Mouse (Mus musculus) CD4-positive helper T cell, adult 2 months (primary cell): ENCODE measurements around the gene Gm5447.
A peak's percentile ranks its signal among the peaks of the same experiment; 100 is the strongest.

Source experiments
- DNase-seq: peaks from one replicate; pipeline ENCODE4 v3.0.0-alpha.2; 2012; ENCODE audit warnings: low read depth, missing footprints, low spot score

Gm5447 gene

GRCm38 (mm10) chr13:30985598-30986466 is 11.8 kb downstream of the Gm5447 start:
- no peak for DNase-seq

- DNase-seq = no peak
Observed at GRCm38 (mm10) chr13:30986934-30987455, 13.0 kb downstream of the Gm5447 start.

GRCm38 (mm10) chr13:30987686-30988085 is 13.7 kb downstream of the Gm5447 start:
- DNase-seq = no peak

DNA sequence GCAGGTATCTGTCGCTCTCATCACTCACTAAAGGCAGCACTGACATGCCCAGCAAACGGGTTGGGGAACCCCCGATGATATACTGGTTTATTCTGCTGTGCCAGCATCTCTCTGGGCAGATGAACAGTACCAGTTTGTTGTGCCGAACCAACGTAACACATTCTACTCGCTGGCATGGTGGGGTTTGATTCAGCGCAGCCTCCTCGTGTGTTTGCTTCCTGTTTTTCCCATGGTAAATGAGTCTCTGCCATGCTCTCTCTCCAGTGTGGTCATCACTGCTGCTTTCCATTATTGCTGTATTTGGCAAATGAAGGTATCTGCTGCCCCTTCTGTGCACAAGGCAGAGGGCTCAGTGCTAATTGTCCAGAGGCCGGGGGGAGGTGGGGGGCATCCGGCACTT is 15.7 kb downstream of the Gm5447 start:
- DNase-seq = no peak

DNA sequence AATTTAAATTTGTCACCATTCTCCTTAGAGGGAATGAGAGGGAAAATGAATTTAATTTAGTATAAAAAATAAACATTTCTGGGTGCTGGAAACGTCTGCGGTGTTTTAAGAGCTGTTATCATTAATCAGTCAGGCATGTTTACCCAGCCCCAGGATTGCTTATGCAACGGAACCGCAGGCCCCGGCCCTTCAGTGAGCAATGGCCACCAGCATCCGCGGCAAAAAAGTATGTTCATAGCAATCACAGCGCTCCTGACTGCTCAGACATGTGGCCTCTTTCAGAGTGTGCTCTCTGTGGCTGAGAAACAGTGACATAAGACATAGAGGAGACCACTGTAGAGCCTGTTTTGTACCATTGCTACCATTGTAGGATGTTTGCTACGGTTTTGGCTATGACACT is 16.2 kb downstream of the Gm5447 start:
- no peak for DNase-seq

DNA sequence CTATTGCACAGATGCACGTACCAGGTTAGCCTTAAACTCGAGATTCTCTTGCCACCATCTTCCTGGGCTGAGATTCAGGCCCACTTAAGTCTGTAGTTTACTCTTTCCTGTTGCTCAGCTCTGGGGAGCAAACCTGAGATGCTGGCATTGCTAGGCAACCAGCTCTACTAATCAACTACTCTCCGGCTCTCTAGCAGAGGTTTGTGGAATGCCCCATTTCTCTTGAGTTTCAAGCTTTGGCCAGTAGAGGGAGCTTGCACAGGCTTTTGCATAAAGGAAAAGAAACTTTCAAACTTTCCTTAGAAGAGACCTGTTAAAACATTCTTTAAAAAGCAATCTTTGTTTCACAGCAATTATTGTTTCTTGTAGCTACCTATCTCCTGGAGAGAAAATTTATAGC is 19.8 kb downstream of the Gm5447 start:
- peak; percentile 57 for DNase-seq

DNA sequence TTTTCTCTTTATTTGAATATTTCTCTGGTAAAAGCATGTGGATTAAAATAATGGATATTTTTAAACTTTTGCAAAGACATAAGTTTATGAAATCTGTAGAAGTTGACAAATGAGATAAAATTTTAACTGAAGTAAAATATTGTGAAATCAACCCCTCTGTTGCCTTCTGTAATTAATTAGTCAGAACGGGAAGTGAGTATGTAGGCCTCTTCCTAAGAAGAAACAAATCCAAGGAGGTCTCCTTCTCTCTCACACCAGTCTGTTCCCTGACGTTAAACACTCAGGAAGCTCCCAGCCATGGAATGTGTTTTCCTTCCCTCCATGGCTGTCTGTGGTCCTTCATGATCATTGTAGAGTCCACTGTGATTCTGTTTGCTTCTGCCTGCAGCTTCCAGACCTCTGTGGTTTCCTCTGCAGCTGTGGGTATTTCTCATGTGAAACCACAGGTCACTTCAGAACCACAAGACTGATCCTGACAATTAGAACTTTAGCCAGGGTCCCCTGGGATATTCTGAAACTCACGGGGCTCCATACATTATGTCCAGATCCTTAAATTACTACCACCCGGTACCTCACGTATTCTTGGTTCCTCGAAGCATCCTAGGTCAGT is 20.4 kb downstream of the Gm5447 start:
- no peak for DNase-seq

DNA sequence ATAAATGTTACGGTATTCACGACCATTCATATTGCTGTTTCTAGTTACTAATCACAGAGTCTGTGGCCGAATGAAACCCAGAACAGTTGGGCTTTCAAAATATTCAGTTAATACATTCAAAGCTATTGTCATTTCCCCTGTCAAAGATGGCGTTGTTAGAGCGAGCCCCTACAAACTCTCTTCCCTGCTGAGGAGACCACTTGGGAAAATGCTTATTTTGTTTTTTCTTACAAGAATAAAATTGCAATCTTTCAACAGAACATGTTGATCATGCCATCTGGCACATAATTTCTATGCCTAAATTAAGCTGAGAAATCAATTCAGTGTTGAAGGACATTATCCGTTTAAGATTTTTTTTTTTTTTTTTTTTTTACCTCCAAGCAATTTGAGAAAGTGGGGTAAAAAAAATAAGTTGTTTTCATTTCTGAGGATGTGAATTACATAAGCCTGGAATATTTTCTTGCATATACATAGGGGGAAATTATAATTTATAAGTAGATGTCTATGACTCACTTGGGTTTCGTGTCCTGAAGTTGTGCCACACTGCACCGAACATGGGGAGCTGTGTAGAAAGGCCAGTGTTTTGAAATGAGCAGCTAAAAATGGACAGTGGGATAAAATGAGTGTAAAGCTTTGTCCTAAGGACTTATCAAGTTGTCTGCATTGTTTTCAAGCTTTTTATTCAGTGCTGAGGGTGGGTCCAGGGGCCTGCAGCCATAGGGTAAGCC is 23.7 kb downstream of the Gm5447 start:
- DNase-seq = no peak

- no peak for DNase-seq
Observed at GRCm38 (mm10) chr13:30999799-31000198, 25.8 kb downstream of the Gm5447 start.

DNA sequence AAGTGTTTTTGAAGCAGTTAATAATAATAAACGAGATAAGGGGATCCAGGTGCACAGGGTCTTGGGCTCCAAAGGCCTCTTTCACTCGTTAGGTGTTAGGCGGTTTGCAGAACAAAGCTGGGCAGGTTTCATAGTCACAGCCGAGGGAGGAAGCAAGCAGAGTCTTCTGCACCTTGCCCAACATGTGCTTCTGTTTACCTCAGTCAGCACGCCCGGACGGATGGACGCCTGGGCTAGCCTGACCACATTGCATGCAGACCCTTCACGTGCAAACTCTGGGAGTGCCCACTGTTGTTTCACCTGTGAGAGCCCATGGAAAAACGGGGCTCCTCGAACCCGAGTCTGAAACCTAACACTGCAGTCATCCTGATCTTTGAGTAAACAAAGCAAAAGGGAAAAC is 30.5 kb downstream of the Gm5447 start:
- no peak for DNase-seq

GRCm38 (mm10) chr13:31004995-31005394 is 31.0 kb downstream of the Gm5447 start:
- DNase-seq = no peak

DNA sequence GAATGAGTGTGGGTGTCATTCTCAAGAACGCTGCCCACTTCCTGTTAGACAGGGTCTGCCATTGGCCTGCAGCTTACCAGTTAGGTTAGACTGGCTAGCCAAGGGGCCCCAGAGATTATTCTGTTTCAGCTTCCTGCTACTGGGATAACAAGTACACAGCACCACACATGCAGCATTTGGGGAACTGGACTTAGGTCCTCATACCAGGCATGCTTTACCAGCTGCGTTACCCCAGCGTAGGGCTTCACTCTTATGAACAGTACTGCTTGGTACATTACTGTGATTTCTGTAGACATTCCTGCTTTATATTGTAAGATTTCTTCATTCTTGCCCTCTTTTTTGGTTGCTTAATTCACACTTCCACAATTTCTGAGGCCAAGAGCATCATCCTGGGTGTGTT is 43.5 kb downstream of the Gm5447 start:
- DNase-seq = no peak

- DNase-seq = no peak
Observed at GRCm38 (mm10) chr13:31021514-31021913, 47.5 kb downstream of the Gm5447 start.

- no peak for DNase-seq
Observed at GRCm38 (mm10) chr13:31021927-31022326, 47.9 kb downstream of the Gm5447 start.

GRCm38 (mm10) chr13:31023664-31024063 is 49.7 kb downstream of the Gm5447 start:
- DNase-seq = no peak
